Mouse (Mus musculus) layer of hippocampus, postnatal 14 days (tissue): ENCODE data around the gene Elfn1. TPM values are rescaled to one million over a fixed set of nuclear protein-coding genes. Genes with fewer than 3 reads are reported as not detected.

ENCODE experiments used
- DNase-seq, 2 experiments: peaks; one replicate each; pipeline ENCODE4 v3.0.0; 2021 to 2022; ENCODE audit warnings: low spot score in 2 of 2, mixed read lengths in 1 of 2
- total RNA-seq, 2 experiments: library from RNA; stranded (reverse); gene quantifications; 2 replicates each; pipeline ENCODE4 v1.2.3; 2021

Gene Elfn1
- total RNA-seq, 2 experiments from 2014 or later: 29.9 to 33.8 TPM

GRCm38 (mm10) chr5:139910755-139911300 is 3.1 kb downstream of the Elfn1 start:
- DNase-seq: no peak

- no peak for DNase-seq
These were observed 3.8 kb downstream of the Elfn1 start for GRCm38 (mm10) chr5:139911506-139911905.

GRCm38 (mm10) chr5:139912121-139912771 is 4.5 kb downstream of the Elfn1 start:
- no peak for DNase-seq

GRCm38 (mm10) chr5:139921666-139922065 is 13.9 kb downstream of the Elfn1 start:
- no peak for DNase-seq

- no peak for DNase-seq
These were observed 16.1 kb downstream of the Elfn1 start for GRCm38 (mm10) chr5:139923867-139924266.

GRCm38 (mm10) chr5:139930102-139930501 is 22.4 kb downstream of the Elfn1 start:
- no peak for DNase-seq

- no peak for DNase-seq
These were observed 23.2 kb downstream of the Elfn1 start for GRCm38 (mm10) chr5:139930927-139931351.

- no peak for DNase-seq
These were observed 24.3 kb downstream of the Elfn1 start for GRCm38 (mm10) chr5:139931947-139932540.

GRCm38 (mm10) chr5:139932595-139933271 is 25.0 kb downstream of the Elfn1 start:
- no peak for DNase-seq

- DNase-seq: no peak
These were observed 25.7 kb downstream of the Elfn1 start for GRCm38 (mm10) chr5:139933476-139933875.

GRCm38 (mm10) chr5:139936431-139936830 is 28.7 kb downstream of the Elfn1 start:
- no peak for DNase-seq

GRCm38 (mm10) chr5:139944697-139945096 is 37.0 kb downstream of the Elfn1 start:
- DNase-seq: no peak

GRCm38 (mm10) chr5:139945715-139946364 is 38.1 kb downstream of the Elfn1 start:
- no peak for DNase-seq

GRCm38 (mm10) chr5:139947446-139947845 is 39.7 kb downstream of the Elfn1 start:
- DNase-seq: no peak

GRCm38 (mm10) chr5:139948552-139948951 is 40.8 kb downstream of the Elfn1 start:
- DNase-seq: peak in 1 of 2 experiments; percentile 62

GRCm38 (mm10) chr5:139949363-139949762 is 41.6 kb downstream of the Elfn1 start:
- DNase-seq: no peak

- DNase-seq: no peak
These were observed 42.3 kb downstream of the Elfn1 start for GRCm38 (mm10) chr5:139949975-139950578.

- DNase-seq: no peak
These were observed 49.1 kb downstream of the Elfn1 start for GRCm38 (mm10) chr5:139956859-139957258.

GRCm38 (mm10) chr5:139959741-139960140 is 52.0 kb downstream of the Elfn1 start:
- DNase-seq: no peak

- DNase-seq: no peak
These were observed 56.6 kb downstream of the Elfn1 start for GRCm38 (mm10) chr5:139964391-139964790.

- DNase-seq: no peak
These were observed 57.9 kb downstream of the Elfn1 start for GRCm38 (mm10) chr5:139965596-139965995.
